Mouse (Mus musculus) Muller cell, postnatal 12 days (primary cell): ENCODE measurements around the gene Cnksr2.

Experiments used
- DNase-seq: peaks from one replicate; pipeline ENCODE4 v3.0.0-alpha.2; 2015; ENCODE audit errors: inconsistent ontology term

The Cnksr2 gene

DNA sequence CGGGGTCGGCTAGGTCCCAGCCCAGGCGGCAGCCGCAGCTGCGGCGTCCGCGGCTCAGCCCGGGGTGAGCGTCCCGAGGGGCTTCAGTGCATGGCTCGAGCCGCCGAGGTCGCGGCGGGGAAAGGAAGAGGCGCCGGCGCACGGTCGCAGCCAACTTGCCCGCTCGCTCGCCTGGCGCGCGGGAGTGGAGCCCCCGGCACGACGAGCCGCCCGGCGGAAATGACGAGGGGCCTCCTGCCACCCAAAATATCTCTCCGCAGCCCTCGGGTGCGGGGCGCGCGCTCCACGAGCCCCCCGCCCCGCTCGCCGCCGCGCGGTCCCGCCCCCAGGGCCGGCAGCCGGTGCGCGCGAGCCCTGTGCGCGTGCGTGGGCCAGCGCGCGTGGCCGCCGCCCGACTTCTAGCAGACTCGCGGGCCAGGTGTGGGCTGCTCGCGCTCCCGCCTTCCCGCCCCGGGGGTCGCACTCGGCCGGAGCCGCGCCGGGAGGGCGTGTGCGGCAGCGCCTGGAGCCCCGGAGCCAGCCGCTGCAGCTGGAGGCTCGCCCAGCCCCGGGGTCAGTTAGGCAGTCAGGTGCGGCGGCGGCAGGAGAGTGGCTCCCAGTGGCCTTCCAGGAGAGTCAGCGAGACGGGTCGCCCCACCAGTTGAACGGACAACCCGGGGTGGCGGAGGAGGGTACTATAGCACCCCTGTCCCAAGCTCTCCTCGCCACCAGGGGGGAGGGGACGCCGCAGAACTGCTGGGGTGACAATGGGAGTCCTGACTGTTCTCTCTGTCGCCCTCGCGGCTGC, at the start of gene Cnksr2:
TSS of gene Cnksr2 (minus strand) at position 238 of the 787 bp plus-strand sequence.
- DNase-seq = peak; percentile 68

DNA sequence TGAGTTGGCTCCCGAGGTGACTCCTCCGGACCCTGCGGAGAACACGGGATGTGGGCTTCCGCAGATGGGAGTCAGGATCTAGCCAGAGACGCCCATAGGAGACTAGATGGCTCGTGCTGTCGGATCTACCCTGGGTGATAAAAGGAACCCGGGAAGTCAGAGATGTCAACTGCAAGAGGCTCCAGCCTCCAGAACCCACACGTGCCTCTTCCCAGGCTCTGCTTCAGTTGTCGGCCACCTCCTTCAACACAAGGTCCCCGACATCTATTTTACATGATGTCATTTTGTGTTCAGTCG, 698 bp upstream of the Cnksr2 start:
- DNase-seq = no peak

DNA sequence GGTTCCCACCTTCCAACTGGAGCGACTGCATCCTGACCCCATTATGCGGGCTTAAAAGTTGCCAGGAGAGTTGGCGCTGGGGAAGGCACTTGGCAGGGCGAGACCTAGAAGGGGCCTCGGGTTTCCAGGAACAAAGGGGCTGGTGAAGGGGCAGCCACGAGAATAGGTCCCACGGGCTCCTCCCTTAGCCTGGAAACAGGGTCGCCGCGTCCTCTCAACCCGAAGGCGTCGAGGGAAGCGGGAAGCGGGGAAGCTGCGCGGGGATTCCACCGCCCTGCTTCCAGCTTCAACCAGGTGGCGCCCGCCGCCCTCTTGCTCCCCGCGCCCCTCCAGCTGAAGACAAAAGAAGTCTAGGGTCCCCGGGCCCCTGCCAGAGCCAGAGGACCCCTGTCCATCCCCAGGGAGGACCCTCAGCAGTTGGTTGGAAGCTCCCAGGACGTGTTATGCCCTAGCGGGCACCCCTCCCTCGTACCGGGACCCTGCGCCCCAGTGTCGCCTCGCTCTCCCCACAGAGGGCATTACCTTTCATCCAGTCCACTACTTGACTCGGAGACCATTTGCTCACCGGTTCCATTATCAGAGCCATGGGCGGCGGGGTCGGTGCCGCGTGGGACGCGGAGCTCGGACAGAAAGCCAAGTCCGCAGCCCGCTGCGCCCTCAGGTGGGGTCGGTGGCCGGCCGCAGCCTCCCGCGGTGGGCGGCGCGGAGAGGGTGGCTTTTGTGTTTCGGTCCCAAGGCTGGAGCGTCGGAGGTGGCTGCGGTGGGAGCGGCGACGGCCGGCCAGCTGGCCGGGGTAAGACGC, 638 bp downstream of the Cnksr2 start:
- DNase-seq = peak; percentile 46

DNA sequence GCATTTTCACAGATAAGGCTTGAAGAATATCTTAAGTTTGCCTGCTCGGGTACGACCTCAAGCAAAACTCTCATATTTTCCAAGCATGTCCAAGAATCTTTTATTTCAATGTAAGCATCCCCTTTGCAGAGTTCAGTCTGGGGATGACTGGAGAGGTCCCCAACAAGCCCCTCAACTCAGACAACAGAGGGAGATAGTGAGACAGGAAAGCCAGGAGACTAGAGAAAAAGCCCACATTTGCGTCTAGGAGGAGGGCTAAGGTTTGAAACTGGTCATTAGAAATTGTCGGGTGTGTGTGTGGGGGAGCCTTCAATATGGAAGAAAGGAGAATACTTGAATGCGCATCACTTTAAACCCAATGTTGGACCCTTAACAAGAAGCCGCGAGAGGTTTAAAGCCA, 1.4 kb downstream of the Cnksr2 start:
- DNase-seq = peak; percentile 29

DNA sequence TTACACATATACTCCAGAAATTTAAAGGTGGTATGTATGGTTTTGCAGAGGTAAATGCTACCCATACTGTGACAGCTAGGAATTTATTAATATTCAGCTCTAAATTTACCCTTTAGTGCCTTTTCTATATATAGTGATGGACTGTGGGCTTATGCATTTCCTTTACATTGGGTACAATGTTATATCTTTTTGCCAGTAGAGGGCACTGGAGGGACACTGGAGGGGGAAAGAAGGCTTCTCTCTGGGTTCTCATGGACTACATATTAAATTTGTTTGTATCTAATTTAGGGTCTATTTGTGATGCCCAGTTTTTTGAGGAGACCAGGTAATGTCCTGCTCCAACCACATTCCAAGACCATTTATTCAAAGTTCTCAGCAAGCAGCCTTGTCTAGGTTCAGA, 91.4 kb downstream of the Cnksr2 start:
- DNase-seq = no peak

DNA sequence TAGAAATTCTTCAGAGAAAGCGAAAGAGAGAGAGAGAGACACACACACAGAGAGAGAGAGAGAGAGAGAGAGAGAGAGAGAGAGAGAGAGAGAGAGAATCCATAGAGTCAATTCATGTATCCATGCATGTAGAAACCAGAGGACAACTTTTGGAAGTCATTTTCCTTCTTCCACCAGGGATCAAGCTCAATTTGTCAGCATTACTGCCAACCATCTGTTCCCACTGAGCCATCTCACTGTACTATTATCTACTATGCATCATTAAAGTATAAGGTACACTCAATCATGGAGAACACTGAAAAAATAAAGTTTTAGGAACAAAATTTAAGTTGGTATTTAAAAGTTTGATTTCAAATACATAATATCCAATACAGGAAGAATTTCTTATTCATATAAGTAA, 93.8 kb downstream of the Cnksr2 start:
- no peak for DNase-seq

DNA sequence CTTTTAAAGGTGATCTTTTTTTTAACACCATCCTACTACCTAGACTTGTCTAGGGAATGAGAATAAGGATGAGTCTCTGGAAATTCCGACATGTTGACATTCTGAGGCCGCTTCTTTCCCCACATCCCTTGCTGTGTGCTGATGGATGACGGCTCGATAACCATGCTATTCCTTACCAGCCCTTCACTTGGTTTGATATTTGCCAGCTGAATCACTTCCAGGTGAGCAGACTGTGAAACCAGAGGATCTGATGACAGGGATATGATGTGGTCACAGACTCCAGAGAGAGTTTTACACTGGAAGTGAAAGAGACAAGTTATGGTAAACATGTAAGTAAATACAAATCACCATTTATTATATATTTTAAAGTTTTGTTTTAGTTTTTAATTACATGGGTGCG, 98.0 kb downstream of the Cnksr2 start:
- DNase-seq = no peak

DNA sequence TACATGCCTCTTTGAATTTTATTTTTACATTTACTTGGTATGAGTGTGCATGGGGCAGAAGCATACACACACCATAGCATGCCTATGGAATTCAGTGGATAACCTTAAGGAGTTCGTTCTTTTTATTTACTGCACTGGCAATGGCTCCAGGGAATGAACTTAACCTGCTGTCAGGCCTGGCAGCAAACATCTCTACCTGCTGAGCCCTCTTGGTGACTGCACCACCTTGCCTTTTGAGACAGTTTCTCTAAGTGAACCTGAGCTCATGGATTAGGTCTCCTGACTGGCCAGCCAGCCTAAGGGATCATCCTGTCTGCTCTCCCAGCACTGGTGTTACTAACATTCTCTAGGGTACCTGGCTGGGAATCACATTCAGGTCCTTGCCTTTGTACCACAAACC, 106.5 kb downstream of the Cnksr2 start:
- no peak for DNase-seq

DNA sequence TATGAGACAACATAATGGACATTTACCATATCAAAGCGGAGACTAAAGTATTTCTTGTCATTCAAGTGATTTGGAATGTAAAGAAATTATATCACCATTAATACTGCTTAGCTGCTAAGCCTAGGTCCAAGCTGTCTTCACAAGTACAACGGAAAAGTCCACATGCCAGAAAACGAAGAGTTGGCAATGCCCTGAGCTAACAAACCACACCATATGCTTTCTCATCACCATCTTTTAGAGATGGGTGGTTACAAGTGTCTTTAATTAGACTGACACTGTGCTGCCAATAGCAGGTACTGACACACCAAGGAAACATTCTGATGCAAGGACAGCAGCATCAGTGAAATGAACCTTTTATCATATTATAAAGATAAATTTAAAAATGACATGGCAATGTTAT, 123.0 kb downstream of the Cnksr2 start:
- no peak for DNase-seq

DNA sequence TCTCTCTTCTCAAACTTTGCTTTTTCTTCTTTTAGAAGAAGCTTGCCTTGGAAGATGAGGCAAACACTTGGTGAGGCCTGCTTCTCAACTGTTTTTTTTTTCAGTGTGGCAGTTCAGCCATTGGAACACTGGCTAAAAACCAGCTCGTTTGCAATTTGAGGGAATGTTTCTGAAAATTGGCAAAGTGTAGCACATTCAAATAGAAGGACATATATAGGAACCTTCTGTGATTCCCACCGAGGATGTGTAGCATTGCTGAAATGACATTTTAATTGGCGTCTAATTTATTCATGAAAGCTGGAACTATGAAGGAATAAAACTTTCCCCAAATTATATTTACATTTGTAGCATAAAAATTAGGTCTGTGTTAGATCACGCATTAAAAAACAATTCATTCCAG, 213.1 kb downstream of the Cnksr2 start:
- DNase-seq = no peak

DNA sequence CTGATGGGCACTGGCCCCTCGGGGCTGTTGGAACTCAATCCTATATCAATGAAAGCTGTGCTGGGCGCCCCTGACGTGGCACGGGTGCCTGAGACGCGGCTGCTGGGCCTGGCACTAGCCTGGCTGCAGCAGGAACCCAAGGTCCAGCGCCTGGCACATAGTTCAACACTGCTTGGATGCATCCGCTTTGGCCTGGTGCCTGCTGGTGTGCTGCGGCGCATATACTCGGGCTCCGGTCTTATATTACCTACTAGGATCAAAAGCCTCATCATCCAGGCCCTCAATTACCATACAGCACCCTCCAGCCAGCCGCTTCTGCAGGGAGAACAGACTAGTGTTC, 224.2 kb downstream of the Cnksr2 start:
- DNase-seq = no peak

DNA sequence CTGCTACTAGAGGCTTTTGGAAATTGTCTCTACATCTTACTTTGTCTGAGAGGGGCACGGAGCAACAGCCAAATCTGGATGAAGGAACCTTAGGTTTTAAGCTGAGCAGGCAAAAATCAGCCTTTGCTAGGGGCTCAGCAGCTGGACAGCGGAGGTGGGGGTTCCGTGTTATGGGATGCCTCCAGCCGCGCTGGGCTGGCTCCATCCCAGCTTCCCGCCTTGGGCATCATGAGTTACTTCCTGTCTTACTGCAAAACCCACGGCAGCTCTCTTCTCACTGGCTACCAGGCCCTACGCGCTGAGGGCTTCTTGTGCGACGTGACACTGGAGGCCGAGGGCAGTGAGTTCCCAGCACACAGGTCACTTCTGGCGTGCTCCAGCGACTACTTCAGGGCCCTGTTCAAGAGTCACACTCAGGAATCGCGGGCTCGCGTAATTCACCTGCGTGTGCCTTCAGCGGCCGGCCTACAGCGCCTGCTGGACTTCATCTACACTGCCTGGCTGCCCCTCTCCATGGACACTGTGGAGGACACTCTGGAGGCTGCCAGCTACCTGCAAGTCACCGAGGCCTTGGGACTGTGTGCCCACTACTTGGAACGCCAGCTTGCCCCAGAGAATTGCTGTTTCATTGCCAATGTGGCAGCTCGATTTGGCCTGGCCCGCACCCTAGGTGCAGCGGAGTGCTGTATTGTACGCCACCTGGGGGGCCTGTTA, 224.7 kb downstream of the Cnksr2 start, which contains the start of gene Klhl34:
TSS of gene Klhl34 (plus strand) at position 229 of the 714 bp plus-strand sequence.
- peak; percentile 47 for DNase-seq

DNA sequence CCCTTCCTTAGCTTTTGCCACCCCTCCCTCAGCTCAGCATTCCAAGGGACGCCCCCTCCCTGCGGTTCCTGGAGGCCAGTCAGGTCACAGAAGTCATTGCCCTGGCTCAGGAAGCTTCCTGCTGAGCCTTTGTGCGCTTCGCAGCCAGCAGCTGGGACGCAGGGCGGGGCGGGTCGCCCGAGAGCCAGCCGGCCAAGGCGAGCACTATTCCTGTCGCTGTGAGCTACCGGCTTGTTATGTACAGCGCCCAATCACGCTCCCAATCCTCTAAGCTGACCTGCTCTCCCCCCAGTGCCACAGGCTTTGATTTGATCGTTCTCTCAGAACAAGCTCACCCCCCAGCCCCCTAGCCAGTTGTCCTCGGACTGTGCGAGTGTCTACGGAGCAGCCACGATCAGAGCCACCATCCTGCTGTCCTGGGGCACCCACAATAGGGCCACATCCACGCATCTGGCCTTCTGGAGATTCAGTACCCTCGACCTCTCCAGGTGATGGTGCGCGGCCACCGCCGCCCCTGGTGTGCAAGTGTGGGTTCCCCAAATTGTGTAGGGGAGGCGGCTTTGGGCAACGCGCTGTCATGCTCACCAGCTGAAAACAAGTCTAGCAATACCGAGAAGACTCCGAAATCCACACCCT, 225.4 kb downstream of the Cnksr2 start:
- peak; percentile 72 for DNase-seq

DNA sequence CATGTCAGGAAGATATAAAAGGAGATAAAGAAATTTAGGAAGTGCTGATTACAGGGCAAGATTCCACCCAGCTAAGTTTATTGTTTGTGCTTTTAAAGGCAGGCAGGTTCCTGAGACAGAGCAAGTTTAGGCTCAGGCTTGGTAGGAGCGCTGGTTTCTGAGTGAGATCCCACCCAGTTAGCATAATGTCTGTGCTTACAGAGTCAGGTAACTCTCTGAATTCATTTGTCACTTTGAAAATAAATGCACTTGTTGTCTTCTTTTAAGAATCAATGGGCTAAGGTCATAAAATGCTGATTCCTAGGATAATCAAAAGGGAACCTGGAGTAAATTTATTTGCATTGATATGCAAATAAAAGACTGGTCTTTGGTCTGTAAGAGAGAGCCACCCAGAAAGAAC, 233.4 kb downstream of the Cnksr2 start:
- DNase-seq = no peak

DNA sequence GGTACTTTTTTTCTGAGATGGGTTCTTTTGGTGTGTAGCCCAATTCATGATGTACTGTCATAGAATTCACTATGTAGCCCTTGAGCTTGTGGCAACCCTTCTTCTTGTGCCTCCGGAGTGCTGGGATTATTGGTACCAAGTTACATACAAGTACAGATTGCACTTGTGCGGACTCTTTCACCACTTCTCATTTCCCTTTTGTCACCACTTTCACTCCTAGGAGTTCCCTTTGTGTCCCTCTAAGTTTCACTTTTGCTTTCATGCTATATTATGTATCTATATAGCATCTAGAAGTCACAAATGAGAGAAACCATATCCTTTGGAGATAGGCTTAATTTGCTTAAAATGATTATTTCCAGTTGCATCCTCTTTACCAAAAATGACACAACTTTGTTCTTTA, 241.4 kb downstream of the Cnksr2 start:
- no peak for DNase-seq
